In the genomic region with DNA sequence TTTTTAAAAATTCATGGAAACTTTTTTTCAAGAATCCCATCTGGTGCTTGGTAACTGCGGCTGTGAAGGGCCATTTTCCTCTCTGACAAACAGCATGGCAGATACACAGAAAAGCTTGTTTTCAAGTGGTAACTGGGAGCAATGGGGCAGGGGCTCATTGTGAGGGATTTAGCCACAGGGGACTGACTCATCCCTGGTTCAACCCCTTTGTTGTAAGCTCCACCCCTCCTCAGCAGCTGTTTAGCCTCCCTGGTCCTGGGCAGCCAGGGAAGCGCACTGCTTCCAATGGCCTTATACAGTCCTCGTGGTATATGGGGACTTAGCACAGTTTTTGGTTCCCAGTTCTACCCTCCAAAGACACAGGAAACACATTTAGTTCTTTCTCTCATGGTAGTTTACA, we compare ENCODE assay signal across 17 mouse cellular contexts.
DNase-seq lines count a peak whose midpoint lies in the region; ATAC-seq and TF ChIP-seq lines count a peak whose summit lies in the region.
"Had no signal": no experiment of that assay in that cellular context is flagged by ENCODE, and none has a peak within 500 bp of the region (broad histone marks: within the 10 kb centered on the region; RNA-seq: fewer than 3 reads in every experiment).

No protein-coding gene starts in this region.

- H3K9me3 ChIP-seq in midbrain, embryonic 10.5 days (replicated peaks): no peaks in the 10 kb centered on the region
- H3K9me3 ChIP-seq in midbrain, postnatal 0 days (ENCODE audit: low read length): no peaks in the 10 kb centered on the region
- H3K9me3 ChIP-seq in liver, postnatal 0 days (ENCODE audit: low read length): no peaks in the 10 kb centered on the region
- H3K9me3 ChIP-seq: heart, embryonic 15.5 days; hindbrain, embryonic 12.5 days; intestine, embryonic 15.5 days; limb, embryonic 10.5 days; liver, embryonic 12.5 days; lung, embryonic 15.5 days had no signal

- H3K9ac ChIP-seq in midbrain, postnatal 0 days (replicated peaks; ENCODE audit: low read length, poor library complexity, severe bottlenecking): no peak overlapping the region
- no peak overlapping the region for H3K9ac ChIP-seq in liver, postnatal 0 days (replicated peaks)
- H3K9ac ChIP-seq: heart, embryonic 15.5 days; hindbrain, embryonic 12.5 days; intestine, embryonic 15.5 days; liver, embryonic 12.5 days; lung, embryonic 15.5 days had no signal

- no peak overlapping the region for H3K4me2 ChIP-seq in midbrain, postnatal 0 days (ENCODE audit: low read depth, low read length, poor library complexity, severe bottlenecking)
- H3K4me2 ChIP-seq in liver, postnatal 0 days (ENCODE audit: low read depth, low read length): no peak overlapping the region
- H3K4me2 ChIP-seq: heart, embryonic 15.5 days; hindbrain, embryonic 12.5 days; intestine, embryonic 15.5 days; liver, embryonic 12.5 days; lung, embryonic 15.5 days had no signal

- DNase-seq in midbrain, embryonic 10.5 days (ENCODE audit: low spot score): peak; percentile 56
- DNase-seq in midbrain, postnatal 0 days (ENCODE audit: low spot score): no peak
- peak; percentile 71 for DNase-seq in R1 (ENCODE audit: low read depth, low spot score)
- DNase-seq in embryo, embryonic 11 days: peak; percentile 57
- DNase-seq in retina, embryonic 14.5 days (ENCODE audit: low spot score): peak; percentile 57
- no peak for DNase-seq in liver, postnatal 0 days
- no peak for DNase-seq in kidney, postnatal 14 days
- DNase-seq: adrenal gland, postnatal 25 days; cerebellum, adult 2 months; gastrocnemius, postnatal 10 days; heart, adult 2 months had no signal

- TF ChIP-seq CTCF in midbrain, postnatal 0 days (IDR thresholded peaks at IDR 0.05): no peak
- no peak for TF ChIP-seq CTCF in liver, postnatal 0 days (IDR thresholded peaks at IDR 0.05; ENCODE audit: low read depth)

- ATAC-seq in midbrain, postnatal 0 days (ENCODE audit: low FRiP score): no peak
- ATAC-seq in liver, postnatal 0 days: no peak
- ATAC-seq: intestine, embryonic 15.5 days; liver, embryonic 12.5 days had no signal

- H3K27ac ChIP-seq in midbrain, embryonic 10.5 days (replicated peaks): 0 out of 2 replicates have a peak overlapping the region, but pooled peaks have one; percentile 42
- H3K27ac ChIP-seq in midbrain, postnatal 0 days (ENCODE audit: low read depth, low read length): no peak overlapping the region
- no peak overlapping the region for H3K27ac ChIP-seq in liver, postnatal 0 days (ENCODE audit: low read depth)
- H3K27ac ChIP-seq: heart, adult 2 months; heart, embryonic 15.5 days; hindbrain, embryonic 12.5 days; intestine, embryonic 15.5 days; limb, embryonic 10.5 days; liver, embryonic 12.5 days; lung, embryonic 15.5 days had no signal

- no peaks in the 10 kb centered on the region for H3K36me3 ChIP-seq in midbrain, embryonic 10.5 days
- no peaks in the 10 kb centered on the region for H3K36me3 ChIP-seq in midbrain, postnatal 0 days (ENCODE audit: insufficient read depth, low read length)
- H3K36me3 ChIP-seq in liver, postnatal 0 days (replicated peaks; ENCODE audit: insufficient read depth, low read length): no peaks in the 10 kb centered on the region
- H3K36me3 ChIP-seq: heart, embryonic 15.5 days; hindbrain, embryonic 12.5 days; intestine, embryonic 15.5 days; limb, embryonic 10.5 days; liver, embryonic 12.5 days; lung, embryonic 15.5 days had no signal

- 4% methylated on average over 3 of the region's 3 CpGs for WGBS in midbrain, embryonic 10.5 days
- WGBS in midbrain, postnatal 0 days: 22% methylated on average over 3 of the region's 3 CpGs
- 51% methylated on average over 3 of the region's 3 CpGs for WGBS in liver, postnatal 0 days (ENCODE audit: insufficient replicate concordance)

- no peak overlapping the region for H3K4me3 ChIP-seq in midbrain, embryonic 10.5 days
- H3K4me3 ChIP-seq in midbrain, postnatal 0 days (ENCODE audit: low read depth, low read length): no peak overlapping the region
- no peak overlapping the region for H3K4me3 ChIP-seq in liver, postnatal 0 days (ENCODE audit: low read depth, low read length)
- H3K4me3 ChIP-seq: heart, adult 2 months; heart, embryonic 15.5 days; hindbrain, embryonic 12.5 days; intestine, embryonic 15.5 days; limb, embryonic 10.5 days; liver, embryonic 12.5 days; lung, embryonic 15.5 days had no signal

- no peak for TF ChIP-seq EP300 in liver, postnatal 0 days (IDR thresholded peaks at IDR 0.05; ENCODE audit: low read depth)

- no peaks in the 10 kb centered on the region for H3K27me3 ChIP-seq in midbrain, embryonic 10.5 days (ENCODE audit: low read depth, poor library complexity, severe bottlenecking)
- H3K27me3 ChIP-seq in midbrain, postnatal 0 days (ENCODE audit: insufficient read depth, low read length): no peaks in the 10 kb centered on the region; the same call in 1 of the 2 replicates
- no peaks in the 10 kb centered on the region for H3K27me3 ChIP-seq in liver, postnatal 0 days (ENCODE audit: insufficient read depth, low read length)
- H3K27me3 ChIP-seq: heart, embryonic 15.5 days; hindbrain, embryonic 12.5 days; intestine, embryonic 15.5 days; liver, embryonic 12.5 days; lung, embryonic 15.5 days had no signal

- peaks cover 20% of the 10 kb centered on the region for H3K4me1 ChIP-seq in midbrain, embryonic 10.5 days
- H3K4me1 ChIP-seq in midbrain, postnatal 0 days (ENCODE audit: insufficient read depth, low read length): no peaks in the 10 kb centered on the region
- no peaks in the 10 kb centered on the region for H3K4me1 ChIP-seq in liver, postnatal 0 days (ENCODE audit: insufficient read depth)
- H3K4me1 ChIP-seq: heart, embryonic 15.5 days; hindbrain, embryonic 12.5 days; intestine, embryonic 15.5 days; limb, embryonic 10.5 days; liver, embryonic 12.5 days; lung, embryonic 15.5 days had no signal

Comparison
In these comparisons a context has a peak if more than half of its experiments do, and no peak if none do; other contexts are left out.
1. DNase-seq: peak in midbrain, embryonic 10.5 days (single experiment), R1 (single experiment), embryo, embryonic 11 days (single experiment) and retina, embryonic 14.5 days (single experiment); none in midbrain, postnatal 0 days (single experiment), liver, postnatal 0 days (single experiment) and kidney, postnatal 14 days (single experiment).